Mouse (Mus musculus): ENCODE measurements around the gene Fam208a. TPM values are rescaled to one million over a fixed set of nuclear protein-coding genes. Genes with fewer than 3 reads are reported as not detected.

Gene Fam208a
- polyA plus RNA-seq, 1 experiment from 2014 or later = 20.1 TPM

- WGBS = 35% methylated on average over 15 of the region's 15 CpGs
Measured at GRCm38 (mm10) chr14:27508644-27509301, 80.1 kb downstream of the Fam208a start.

GRCm38 (mm10) chr14:27524541-27524940 is 95.9 kb downstream of the Fam208a start:
- no peak overlapping the region for H3K4me3 ChIP-seq
- H3K4me1 ChIP-seq = no peaks in the 10 kb centered on the region
- 0 out of 2 replicates have a peak, but pooled peaks cover 3% of the 10 kb centered on the region for H3K9me3 ChIP-seq
- H3K4me2 ChIP-seq (replicated peaks) = no peak overlapping the region
- no peaks in the 10 kb centered on the region for H3K27me3 ChIP-seq (replicated peaks)
- no peak overlapping the region for H3K9ac ChIP-seq
- H3K27ac ChIP-seq = no peak overlapping the region
- no peak for ATAC-seq (ENCODE audit: low FRiP score, low read depth)
- no peaks in the 10 kb centered on the region for H3K36me3 ChIP-seq

More at GRCm38 (mm10) chr14:27508644-27509301, 80.1 kb downstream of the Fam208a start:
- ATAC-seq (ENCODE audit: low FRiP score, low read depth) = peak; percentile 60; the same call in 1 of the 2 replicates
- Histone ChIP-seq H3K4me3 (peak overlapping the region; percentile 85), H3K27me3 (replicated peaks) (no peaks in the 10 kb centered on the region), H3K9me3 (no peaks in the 10 kb centered on the region), H3K9ac (peak overlapping the region; percentile 33; the same call in 1 of the 2 replicates), H3K27ac (no peak overlapping the region), H3K4me2 (replicated peaks) (peak overlapping the region; percentile 76), H3K36me3 (no peaks in the 10 kb centered on the region; the same call in 1 of the 2 replicates), H3K4me1 (peaks cover 9% of the 10 kb centered on the region; the same call in 1 of the 2 replicates)

Small RNAs within 50 kb of the gene (microRNA-seq; reads per million reads assigned to microRNA genes)
- not detected for gene Gm23633

Other genes starting within 250 kb of the Fam208a start
- gene Ccdc66, start 79.6 kb downstream of the Fam208a start, polyA plus RNA-seq (2016; fragmentation: Nextera tagmentation; extraction: Ambion mirVana) = 12.1 and 16.8 TPM in 2 replicates
- gene Erc2, start 193.6 kb downstream of the Fam208a start, polyA plus RNA-seq (2016; fragmentation: Nextera tagmentation; extraction: Ambion mirVana) = 33.1 and 35.7 TPM in 2 replicates

Data from neural tube, embryonic 12.5 days (tissue).